Mouse (Mus musculus): ENCODE results near the gene Siah1a. TPM values are rescaled to one million over a fixed set of nuclear protein-coding genes. Genes with fewer than 3 reads are reported as not detected.
A peak's percentile ranks its signal among the peaks of the same experiment; 100 is the strongest.

Siah1a gene
- total and polyA plus RNA-seq, 2 experiments: 6.4 to 7.1 TPM

DNA sequence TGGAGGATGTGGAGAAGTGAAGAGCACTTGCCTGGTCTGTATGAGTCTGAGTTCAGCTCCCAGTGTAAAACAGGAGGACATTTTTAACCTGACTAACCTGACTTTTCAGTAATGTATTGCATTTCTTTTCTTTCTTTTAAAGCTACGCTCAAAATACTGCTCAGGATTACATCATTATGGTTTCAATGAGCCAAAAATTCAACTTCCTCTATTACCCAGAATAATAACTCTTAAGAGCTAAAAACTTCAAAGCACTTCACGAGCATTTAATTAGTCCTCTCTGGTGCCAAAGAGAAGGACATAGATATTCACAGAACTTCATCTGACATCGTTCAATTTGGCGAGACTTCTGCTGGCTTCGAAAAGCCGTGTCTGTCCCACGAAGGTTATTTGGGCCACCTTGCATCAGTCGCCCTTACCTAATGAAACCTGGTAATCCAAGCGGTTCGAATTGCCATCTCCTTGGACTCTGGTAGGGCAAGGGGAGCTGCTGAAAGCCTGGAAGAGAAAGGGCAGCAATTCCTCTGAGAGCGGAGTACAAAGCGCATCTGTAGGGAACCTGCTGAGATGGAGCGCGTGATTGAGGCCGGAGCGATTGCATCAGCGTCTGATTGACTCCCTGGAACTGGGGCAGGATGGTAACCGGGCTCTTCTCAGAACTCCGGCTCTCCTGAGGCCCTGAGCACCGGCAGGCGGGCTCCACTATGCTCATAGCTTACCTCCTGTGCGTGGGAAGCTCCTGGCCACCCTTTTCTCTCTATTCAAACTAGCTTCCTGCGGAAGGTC is 11.4 kb upstream of the Siah1a start:
- no peaks in the 10 kb centered on the region for H3K79me2 ChIP-seq (ENCODE audit: control insufficient read depth, insufficient read depth, low read length)
- 19% methylated on average over 23 of the region's 23 CpGs for whole genome bisulfite sequencing
- peak; percentile 74 for DNase-seq (ENCODE audit: extremely low read depth, low read depth, low spot score)
- peaks cover 9% of the 10 kb centered on the region for H3K4me1 ChIP-seq (ENCODE audit: control insufficient read depth, insufficient read depth, low read length)
- H3K36me3 ChIP-seq (ENCODE audit: control insufficient read depth, insufficient read depth, low read length): no peaks in the 10 kb centered on the region
- no peak overlapping the region for H3K27ac ChIP-seq (replicated peaks; ENCODE audit: insufficient read depth, low read depth, low read length)
- H3K27me3 ChIP-seq (ENCODE audit: control insufficient read depth, insufficient read depth, low read length): no peaks in the 10 kb centered on the region
- no peak overlapping the region for H3K4me3 ChIP-seq (ENCODE audit: insufficient read depth, low read depth, low read length)
- TF ChIP-seq POLR2A (IDR thresholded peaks at IDR 0.05; ENCODE audit: extremely low read depth, insufficient read depth, low read length): no peak
- no peak for TF ChIP-seq CTCF (IDR thresholded peaks at IDR 0.05; ENCODE audit: low read depth, low read length)
- H3K9ac ChIP-seq (ENCODE audit: low read depth, low read length): no peak overlapping the region

DNA sequence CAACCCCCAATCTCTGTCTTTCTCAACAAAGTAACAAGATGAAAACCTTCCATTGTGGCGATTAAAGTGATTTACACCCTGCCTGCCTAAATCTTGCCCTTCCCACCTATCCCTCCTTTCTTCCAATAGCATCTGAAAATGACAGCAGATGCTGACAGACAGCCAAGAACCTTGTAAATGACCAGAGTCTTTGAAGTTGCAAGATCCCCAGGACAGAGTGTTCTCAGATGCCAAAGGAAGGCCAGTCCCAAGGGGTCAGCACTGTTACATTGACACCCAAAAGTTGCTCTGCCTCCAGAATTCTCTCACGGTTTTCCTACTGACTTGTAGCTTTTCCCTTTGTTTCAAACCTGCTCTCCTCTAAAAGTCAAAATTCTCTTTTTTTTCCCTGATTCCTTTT is 4.1 kb upstream of the Siah1a start:
- H3K79me2 ChIP-seq (ENCODE audit: control insufficient read depth, insufficient read depth, low read length): no peaks in the 10 kb centered on the region
- no peak overlapping the region for H3K27ac ChIP-seq (replicated peaks; ENCODE audit: insufficient read depth, low read depth, low read length)
- DNase-seq (ENCODE audit: extremely low read depth, low read depth, low spot score): no peak
- no peaks in the 10 kb centered on the region for H3K36me3 ChIP-seq (ENCODE audit: control insufficient read depth, insufficient read depth, low read length)
- H3K4me1 ChIP-seq (ENCODE audit: control insufficient read depth, insufficient read depth, low read length): no peaks in the 10 kb centered on the region; the same call in 1 of the 2 replicates
- H3K9ac ChIP-seq (ENCODE audit: low read depth, low read length): no peak overlapping the region
- no peaks in the 10 kb centered on the region for H3K27me3 ChIP-seq (ENCODE audit: control insufficient read depth, insufficient read depth, low read length)
- 89% methylated on average over 2 of the region's 2 CpGs for WGBS
- H3K4me3 ChIP-seq (ENCODE audit: insufficient read depth, low read depth, low read length): no peak overlapping the region
- TF ChIP-seq POLR2A (IDR thresholded peaks at IDR 0.05; ENCODE audit: extremely low read depth, insufficient read depth, low read length) (no peak), CTCF (IDR thresholded peaks at IDR 0.05; ENCODE audit: low read depth, low read length) (no peak)

DNA sequence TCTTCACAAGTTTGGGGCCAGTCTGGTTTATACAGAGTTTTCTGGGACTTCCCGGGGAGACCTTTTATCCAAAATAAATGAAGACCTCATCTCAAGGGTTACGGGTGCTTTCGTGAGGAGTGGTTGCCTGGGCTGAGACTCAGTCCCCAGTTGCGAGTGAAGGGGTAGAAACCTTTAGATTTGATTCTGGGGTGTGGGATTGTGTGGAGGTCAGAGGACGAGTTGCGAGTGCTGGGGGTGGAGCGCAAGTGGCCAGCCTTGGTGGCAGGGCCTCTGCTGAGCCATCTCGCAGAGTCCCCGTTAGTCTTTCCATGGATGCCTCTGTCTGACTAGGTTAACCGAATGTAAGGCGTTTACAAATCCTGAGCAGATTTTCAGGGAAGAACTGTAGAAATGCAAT is 777 bp upstream of the Siah1a start:
- Histone ChIP-seq H3K4me3 (ENCODE audit: insufficient read depth, low read depth, low read length) (peak overlapping the region; percentile 55), H3K36me3 (ENCODE audit: control insufficient read depth, insufficient read depth, low read length) (no peaks in the 10 kb centered on the region), H3K79me2 (ENCODE audit: control insufficient read depth, insufficient read depth, low read length) (peaks cover 16% of the 10 kb centered on the region; the same call in 1 of the 2 replicates), H3K9ac (ENCODE audit: low read depth, low read length) (peak overlapping the region; percentile 62; the same call in 1 of the 2 replicates), H3K4me1 (ENCODE audit: control insufficient read depth, insufficient read depth, low read length) (peaks cover 2% of the 10 kb centered on the region; the same call in 1 of the 2 replicates), H3K27me3 (ENCODE audit: control insufficient read depth, insufficient read depth, low read length) (no peaks in the 10 kb centered on the region), H3K27ac (replicated peaks; ENCODE audit: insufficient read depth, low read depth, low read length) (no peak overlapping the region)
- no peak for DNase-seq (ENCODE audit: extremely low read depth, low read depth, low spot score)
- WGBS: 8% methylated on average over 11 of the region's 11 CpGs
- TF ChIP-seq POLR2A (IDR thresholded peaks at IDR 0.05; ENCODE audit: extremely low read depth, insufficient read depth, low read length) (no peak), CTCF (IDR thresholded peaks at IDR 0.05; ENCODE audit: low read depth, low read length) (no peak)

DNA sequence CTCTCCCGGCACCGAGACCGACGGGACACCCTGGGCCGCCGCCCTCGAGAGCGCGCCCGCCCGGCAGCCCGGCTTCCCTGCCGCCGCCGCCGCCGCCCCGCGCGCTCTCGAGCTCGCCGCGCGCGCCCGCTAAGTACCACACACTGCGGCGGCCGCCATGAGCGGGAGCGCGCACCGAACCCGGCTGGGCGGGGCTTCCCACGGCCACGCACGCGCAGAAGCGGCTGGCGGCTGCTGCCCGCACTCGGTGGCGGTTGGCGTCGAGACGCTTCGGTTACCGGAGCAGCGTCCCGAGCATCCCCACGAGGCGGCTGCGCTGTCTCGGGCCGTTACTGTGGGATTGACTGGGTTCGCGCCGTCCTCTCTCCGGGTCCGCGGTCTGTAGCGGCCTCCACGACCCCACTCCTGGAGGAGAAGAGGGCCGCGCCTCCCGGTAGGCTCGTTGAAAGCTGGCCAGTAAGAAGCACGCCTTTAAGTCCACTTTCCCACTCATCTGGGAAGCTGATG is 254 bp upstream of the Siah1a start:
- Histone ChIP-seq H3K36me3 (ENCODE audit: control insufficient read depth, insufficient read depth, low read length) (no peaks in the 10 kb centered on the region), H3K4me3 (ENCODE audit: insufficient read depth, low read depth, low read length) (peak overlapping the region; percentile 55), H3K4me1 (ENCODE audit: control insufficient read depth, insufficient read depth, low read length) (peaks cover 2% of the 10 kb centered on the region; the same call in 1 of the 2 replicates), H3K9ac (ENCODE audit: low read depth, low read length) (peak overlapping the region; percentile 99), H3K79me2 (ENCODE audit: control insufficient read depth, insufficient read depth, low read length) (peaks cover 19% of the 10 kb centered on the region; the same call in 1 of the 2 replicates), H3K27ac (replicated peaks; ENCODE audit: insufficient read depth, low read depth, low read length) (peak overlapping the region; percentile 66), H3K27me3 (ENCODE audit: control insufficient read depth, insufficient read depth, low read length) (no peaks in the 10 kb centered on the region)
- DNase-seq (ENCODE audit: extremely low read depth, low read depth, low spot score): peak; percentile 53
- TF ChIP-seq POLR2A (IDR thresholded peaks at IDR 0.05; ENCODE audit: extremely low read depth, insufficient read depth, low read length) (peak; percentile 23; the same call in 1 of the 2 replicates), CTCF (IDR thresholded peaks at IDR 0.05; ENCODE audit: low read depth, low read length) (no peak)
- 0% methylated on average over 65 of the region's 70 CpGs for WGBS

DNA sequence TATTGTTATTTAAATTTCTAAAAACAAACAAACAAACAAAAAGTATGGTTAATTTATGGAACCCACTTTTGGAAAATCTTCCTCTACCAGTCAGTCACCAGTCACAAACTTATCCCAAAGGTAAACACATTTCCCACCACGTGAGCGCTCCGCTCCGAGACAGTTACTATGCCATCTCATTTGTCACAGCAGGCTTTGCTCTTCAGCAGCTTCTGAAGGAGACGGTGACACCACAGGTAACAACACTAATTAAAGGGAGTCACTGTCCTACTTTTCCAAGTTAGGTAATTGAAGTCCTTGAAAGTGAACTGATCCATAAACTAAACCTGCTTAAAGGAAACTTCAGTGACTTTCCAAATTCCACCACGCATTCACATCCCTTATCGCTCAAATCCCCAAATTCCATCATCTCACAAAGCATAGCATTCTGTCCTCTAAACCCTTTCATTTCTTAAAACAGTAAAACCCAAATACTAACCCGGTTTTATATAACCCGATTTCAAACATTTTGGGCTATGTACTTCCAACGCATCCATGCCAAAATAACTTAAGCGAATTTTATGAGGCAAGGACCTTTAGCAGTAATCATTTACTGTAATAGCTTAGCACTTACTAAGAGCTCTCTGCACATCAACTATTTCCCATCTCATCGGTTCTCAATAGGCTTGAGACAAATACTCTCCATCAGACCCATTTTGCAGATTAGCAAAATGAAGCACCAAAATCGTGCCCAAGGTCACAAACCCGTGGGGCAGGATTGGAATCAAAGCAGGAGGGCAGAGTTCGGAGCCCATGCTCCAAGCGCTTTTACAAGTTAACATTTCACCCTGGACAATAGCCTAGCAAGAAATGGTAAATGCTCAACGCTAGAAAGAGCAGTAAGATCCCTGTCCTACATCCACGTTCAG is 1.2 kb downstream of the Siah1a start:
- TF ChIP-seq CTCF (IDR thresholded peaks at IDR 0.05; ENCODE audit: low read depth, low read length): no peak
- TF ChIP-seq POLR2A (IDR thresholded peaks at IDR 0.05; ENCODE audit: extremely low read depth, insufficient read depth, low read length): no peak
- Histone ChIP-seq H3K27ac (replicated peaks; ENCODE audit: insufficient read depth, low read depth, low read length) (peak overlapping the region; percentile 66), H3K4me1 (ENCODE audit: control insufficient read depth, insufficient read depth, low read length) (peaks cover 2% of the 10 kb centered on the region; the same call in 1 of the 2 replicates), H3K36me3 (ENCODE audit: control insufficient read depth, insufficient read depth, low read length) (no peaks in the 10 kb centered on the region), H3K4me3 (ENCODE audit: insufficient read depth, low read depth, low read length) (peak overlapping the region; percentile 55), H3K27me3 (ENCODE audit: control insufficient read depth, insufficient read depth, low read length) (no peaks in the 10 kb centered on the region), H3K9ac (ENCODE audit: low read depth, low read length) (peak overlapping the region; percentile 99), H3K79me2 (ENCODE audit: control insufficient read depth, insufficient read depth, low read length) (peaks cover 19% of the 10 kb centered on the region; the same call in 1 of the 2 replicates)
- no peak for DNase-seq (ENCODE audit: extremely low read depth, low read depth, low spot score)
- WGBS: 15% methylated on average over 18 of the region's 18 CpGs

Data from liver, adult 2 months (tissue).